Mouse (Mus musculus) ES-E14 (cell line): ENCODE data around the gene Gbp3.

ENCODE experiments used
- CHD2 ChIP-seq: IDR thresholded peaks from 2 replicates; pipeline ENCODE4 v1.6.1; 2014; ENCODE audit warnings: mild to moderate bottlenecking, low read depth, low read length, inconsistent platforms
- MAFK ChIP-seq: IDR thresholded peaks from 2 replicates; pipeline ENCODE4 v1.6.1; 2014; ENCODE audit warnings: mild to moderate bottlenecking, low read depth, low read length, inconsistent platforms; ENCODE audit not compliant: insufficient read depth
- ZNF384 ChIP-seq: IDR thresholded peaks from 2 replicates; pipeline ENCODE4 v1.6.1; 2012; ENCODE audit warnings: low read depth, low read length, inconsistent platforms

DNA sequence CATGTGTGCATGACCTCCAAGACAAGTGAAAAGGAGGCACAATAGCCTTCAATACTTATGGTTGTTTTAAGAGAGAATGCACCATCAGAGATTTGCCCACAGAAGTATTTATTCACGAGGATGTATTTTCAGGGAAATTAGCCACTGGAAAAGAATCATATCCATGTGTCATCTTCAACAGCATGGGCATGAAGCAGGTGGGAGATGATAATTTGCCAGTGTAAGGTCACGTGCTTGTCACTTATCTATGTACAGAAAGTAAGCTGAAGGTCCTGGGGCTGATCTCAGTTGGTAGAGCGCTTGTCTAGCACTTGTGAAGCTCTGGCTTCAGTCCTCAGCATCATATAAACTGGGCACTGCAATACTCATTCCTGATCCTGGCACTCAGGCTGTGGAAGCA lies 28.2 kb upstream of the Gbp3 start:
- TF ChIP-seq ZNF384: no peak
- no peak for TF ChIP-seq MAFK
- no peak for TF ChIP-seq CHD2
